Mouse (Mus musculus): Measurements from ENCODE around the gene Tmem214. TPM values are rescaled to one million over a fixed set of nuclear protein-coding genes. Genes with fewer than 3 reads are reported as not detected.
A peak's percentile ranks its signal among the peaks of the same experiment; 100 is the strongest.

Tmem214 gene
- polyA plus RNA-seq, 1 experiment, result 46.1 TPM

- TF ChIP-seq USF1 (IDR thresholded peaks at IDR 0.05; ENCODE audit: low read depth) (no peak), MAX (IDR thresholded peaks at IDR 0.05) (no peak), FOSL1 (IDR thresholded peaks at IDR 0.05; ENCODE audit: insufficient read depth, low read length, poor library complexity, severe bottlenecking) (no peak), MYOD1 (IDR thresholded peaks at IDR 0.05; ENCODE audit: control insufficient read depth, insufficient read length, low read depth) (no peak), CEBPB (IDR thresholded peaks at IDR 0.05; ENCODE audit: low read depth) (no peak), MYOG (IDR thresholded peaks at IDR 0.05; ENCODE audit: control insufficient read depth, extremely low read depth, insufficient read length) (no peak), CTCF (IDR thresholded peaks at IDR 0.05; ENCODE audit: control insufficient read depth, insufficient read depth, insufficient read length) (no peak)
- H3K79me3 ChIP-seq (ENCODE audit: low read depth), result peaks cover 2% of the 10 kb centered on the region
- no peaks in the 10 kb centered on the region for H3K36me3 ChIP-seq (ENCODE audit: control insufficient read depth, insufficient read depth)
- H3K27me3 ChIP-seq (ENCODE audit: control insufficient read depth, insufficient read depth, insufficient read length), result no peaks in the 10 kb centered on the region
- peaks cover 19% of the 10 kb centered on the region for H3K79me2 ChIP-seq (ENCODE audit: control insufficient read depth, insufficient read depth)
- no peak overlapping the region for H3ac ChIP-seq (ENCODE audit: control insufficient read depth, insufficient read length, low read depth)
- H3K4me3 ChIP-seq (ENCODE audit: insufficient read depth, poor library complexity, severe bottlenecking), result no peak overlapping the region
These were observed 44.3 kb downstream of the Tmem214 start for GRCm38 (mm10) chr5:30912156-30912555.

- no peaks in the 10 kb centered on the region for H3K79me3 ChIP-seq (ENCODE audit: low read depth)
- H3ac ChIP-seq (ENCODE audit: control insufficient read depth, insufficient read length, low read depth), result no peak within 1 kb of the TSS
- TF ChIP-seq USF1 (IDR thresholded peaks at IDR 0.05; ENCODE audit: low read depth) (no peak), MYOD1 (IDR thresholded peaks at IDR 0.05; ENCODE audit: control insufficient read depth, insufficient read length, low read depth) (no peak), FOSL1 (IDR thresholded peaks at IDR 0.05; ENCODE audit: insufficient read depth, low read length, poor library complexity, severe bottlenecking) (no peak), MYOG (IDR thresholded peaks at IDR 0.05; ENCODE audit: control insufficient read depth, extremely low read depth, insufficient read length) (no peak), MAX (IDR thresholded peaks at IDR 0.05) (no peak), CEBPB (IDR thresholded peaks at IDR 0.05; ENCODE audit: low read depth) (no peak), CTCF (IDR thresholded peaks at IDR 0.05; ENCODE audit: control insufficient read depth, insufficient read depth, insufficient read length) (no peak)
- H3K27me3 ChIP-seq (ENCODE audit: control insufficient read depth, insufficient read depth, insufficient read length), result no peaks in the 10 kb centered on the region
- peaks cover 16% of the 10 kb centered on the region for H3K79me2 ChIP-seq (ENCODE audit: control insufficient read depth, insufficient read depth)
- H3K36me3 ChIP-seq (ENCODE audit: control insufficient read depth, insufficient read depth), result no peaks in the 10 kb centered on the region
- peak within 1 kb of the TSS; percentile 23 for H3K4me3 ChIP-seq (ENCODE audit: insufficient read depth, poor library complexity, severe bottlenecking)
These were observed 45.4 kb downstream of the Tmem214 start, which contains the start of gene Emilin1 for GRCm38 (mm10) chr5:30913060-30913841. Gene Emilin1, plus strand, starts transcription at chr5:30913402.

- no peak for TF ChIP-seq CEBPB (IDR thresholded peaks at IDR 0.05; ENCODE audit: low read depth)
- no peak for TF ChIP-seq MYOD1 (IDR thresholded peaks at IDR 0.05; ENCODE audit: control insufficient read depth, insufficient read length, low read depth)
- TF ChIP-seq MYOG (IDR thresholded peaks at IDR 0.05; ENCODE audit: control insufficient read depth, extremely low read depth, insufficient read length), result no peak
- no peak for TF ChIP-seq CTCF (IDR thresholded peaks at IDR 0.05; ENCODE audit: control insufficient read depth, insufficient read depth, insufficient read length)
- no peak for TF ChIP-seq FOSL1 (IDR thresholded peaks at IDR 0.05; ENCODE audit: insufficient read depth, low read length, poor library complexity, severe bottlenecking)
- no peak for TF ChIP-seq USF1 (IDR thresholded peaks at IDR 0.05; ENCODE audit: low read depth)
- H3ac ChIP-seq (ENCODE audit: control insufficient read depth, insufficient read length, low read depth), result no peak overlapping the region
- H3K4me3 ChIP-seq (ENCODE audit: insufficient read depth, poor library complexity, severe bottlenecking), result peak overlapping the region; percentile 23
- no peaks in the 10 kb centered on the region for H3K36me3 ChIP-seq (ENCODE audit: control insufficient read depth, insufficient read depth)
- no peaks in the 10 kb centered on the region for H3K79me3 ChIP-seq (ENCODE audit: low read depth)
- H3K27me3 ChIP-seq (ENCODE audit: control insufficient read depth, insufficient read depth, insufficient read length), result no peaks in the 10 kb centered on the region
- H3K79me2 ChIP-seq (ENCODE audit: control insufficient read depth, insufficient read depth), result peaks cover 16% of the 10 kb centered on the region
These were observed 46.4 kb downstream of the Tmem214 start for GRCm38 (mm10) chr5:30914101-30914635.

GRCm38 (mm10) chr5:30914849-30915248 lies 47.0 kb downstream of the Tmem214 start:
- Histone ChIP-seq H3K27me3 (ENCODE audit: control insufficient read depth, insufficient read depth, insufficient read length) (no peaks in the 10 kb centered on the region), H3K4me3 (ENCODE audit: insufficient read depth, poor library complexity, severe bottlenecking) (no peak overlapping the region)

GRCm38 (mm10) chr5:30915456-30915855 lies 47.6 kb downstream of the Tmem214 start:
- H3K27me3 ChIP-seq (ENCODE audit: control insufficient read depth, insufficient read depth, insufficient read length), result no peaks in the 10 kb centered on the region
- TF ChIP-seq USF1 (IDR thresholded peaks at IDR 0.05; ENCODE audit: low read depth) (no peak), FOSL1 (IDR thresholded peaks at IDR 0.05; ENCODE audit: insufficient read depth, low read length, poor library complexity, severe bottlenecking) (no peak), CEBPB (IDR thresholded peaks at IDR 0.05; ENCODE audit: low read depth) (no peak), MAX (IDR thresholded peaks at IDR 0.05) (no peak), MYOD1 (IDR thresholded peaks at IDR 0.05; ENCODE audit: control insufficient read depth, insufficient read length, low read depth) (no peak), MYOG (IDR thresholded peaks at IDR 0.05; ENCODE audit: control insufficient read depth, extremely low read depth, insufficient read length) (no peak), CTCF (IDR thresholded peaks at IDR 0.05; ENCODE audit: control insufficient read depth, insufficient read depth, insufficient read length) (no peak)
- no peak overlapping the region for H3ac ChIP-seq (ENCODE audit: control insufficient read depth, insufficient read length, low read depth)
- H3K79me3 ChIP-seq (ENCODE audit: low read depth), result no peaks in the 10 kb centered on the region
- H3K36me3 ChIP-seq (ENCODE audit: control insufficient read depth, insufficient read depth), result no peaks in the 10 kb centered on the region
- no peak overlapping the region for H3K4me3 ChIP-seq (ENCODE audit: insufficient read depth, poor library complexity, severe bottlenecking)
- peaks cover 16% of the 10 kb centered on the region for H3K79me2 ChIP-seq (ENCODE audit: control insufficient read depth, insufficient read depth)

More at GRCm38 (mm10) chr5:30914849-30915248, 47.0 kb downstream of the Tmem214 start:
- peaks cover 16% of the 10 kb centered on the region for H3K79me2 ChIP-seq (ENCODE audit: control insufficient read depth, insufficient read depth)
- no peaks in the 10 kb centered on the region for H3K79me3 ChIP-seq (ENCODE audit: low read depth)
- H3K36me3 ChIP-seq (ENCODE audit: control insufficient read depth, insufficient read depth), result no peaks in the 10 kb centered on the region
- no peak overlapping the region for H3ac ChIP-seq (ENCODE audit: control insufficient read depth, insufficient read length, low read depth)
- no peak for TF ChIP-seq CEBPB (IDR thresholded peaks at IDR 0.05; ENCODE audit: low read depth)
